Mouse (Mus musculus) frontal cortex, postnatal 10 days (tissue): ENCODE measurements around the gene Map1s.
A peak's percentile ranks its signal among the peaks of the same experiment; 100 is the strongest.
"Not testable (repeated sequence)": the region's sequence is repeated elsewhere in the genome, so short reads cannot be mapped to it uniquely, and the experiment has no call there.

ENCODE experiments used
- DNase-seq, 2 experiments: peaks; one replicate each; pipeline ENCODE4 v3.0.0; 2022; ENCODE audit warnings: low spot score in 2 of 2, mixed read lengths in 1 of 2

Gene Map1s

DNA sequence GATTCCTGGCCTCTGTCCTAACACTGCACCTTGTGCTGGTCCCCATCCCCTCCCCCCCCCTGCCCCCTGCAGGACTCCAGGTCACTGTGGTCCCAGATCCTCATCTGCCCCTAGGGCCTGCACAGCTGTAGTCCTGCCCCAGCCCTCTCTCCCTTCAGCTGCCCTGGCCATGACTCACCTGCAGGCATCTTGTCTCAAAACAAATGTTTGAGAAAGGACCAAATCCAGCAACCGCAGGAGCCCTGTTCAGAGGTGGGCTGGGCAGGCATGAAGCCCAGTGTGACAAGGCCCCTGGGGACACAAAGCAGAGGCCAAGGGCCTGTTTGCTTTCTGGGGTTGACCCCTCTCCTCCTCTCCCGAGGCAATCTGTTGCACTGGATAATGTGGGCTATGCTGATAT is 27.6 kb upstream of the Map1s start:
- DNase-seq: no peak

DNA sequence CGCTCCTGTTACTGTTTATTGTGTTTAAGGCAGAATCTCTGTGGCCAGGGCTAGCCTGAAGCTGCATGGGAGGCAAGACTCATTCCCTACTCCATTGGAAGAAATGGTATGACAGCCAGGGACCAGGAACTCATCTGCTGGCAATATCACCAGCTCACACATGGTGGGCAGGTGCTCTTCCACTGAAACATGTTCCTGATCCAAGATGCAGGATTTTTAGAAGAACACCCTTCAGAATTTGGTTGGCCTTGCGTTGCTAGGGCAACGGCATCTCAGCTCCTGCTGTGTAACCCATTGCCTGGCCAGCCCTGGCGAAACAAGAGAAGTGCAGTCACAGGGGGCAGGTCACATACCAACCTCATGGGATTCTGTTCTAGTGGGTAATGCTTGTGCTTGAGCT is 26.2 kb upstream of the Map1s start:
- no peak for DNase-seq

DNA sequence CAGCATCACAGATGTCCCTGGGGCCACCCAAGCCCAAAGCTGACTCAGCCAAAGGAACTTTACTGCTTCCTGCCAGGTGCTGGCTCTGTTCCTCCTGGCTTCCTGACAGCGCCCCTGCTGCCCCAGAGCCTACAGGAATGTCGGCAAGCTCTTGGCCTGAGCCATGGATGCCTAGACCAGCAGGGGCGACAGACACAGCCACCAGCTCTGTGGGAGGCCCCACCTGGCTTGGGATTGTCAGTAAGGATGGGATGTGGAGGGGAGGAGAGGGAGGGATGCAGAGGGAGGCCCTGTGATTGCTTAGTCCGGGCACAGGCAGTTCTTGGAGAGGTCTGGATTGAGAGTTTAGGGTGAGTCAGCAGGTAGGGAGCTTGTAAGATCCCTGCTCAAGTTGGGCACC is 25.6 kb upstream of the Map1s start:
- DNase-seq: peak in 1 of 2 experiments; percentile 22

DNA sequence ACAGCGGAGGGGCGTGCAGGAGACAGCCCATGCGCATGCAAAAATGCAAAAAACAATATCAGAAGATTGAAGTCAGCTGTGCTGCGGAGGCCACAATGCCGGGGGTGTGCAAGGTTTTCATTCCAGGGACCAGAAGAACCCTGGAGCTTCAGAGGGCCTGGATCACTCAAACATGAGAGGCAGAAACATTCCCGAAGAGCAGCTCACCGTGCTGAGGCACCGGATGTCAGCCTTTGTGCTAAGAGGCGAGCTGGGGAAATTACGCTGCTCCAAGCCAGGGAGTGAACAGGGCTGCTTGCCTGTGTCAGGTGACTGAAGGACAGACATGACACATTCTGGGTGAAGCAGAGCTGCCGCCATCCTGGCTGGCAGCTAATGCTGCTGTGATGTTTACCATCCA is 25.2 kb upstream of the Map1s start:
- DNase-seq: no peak

DNA sequence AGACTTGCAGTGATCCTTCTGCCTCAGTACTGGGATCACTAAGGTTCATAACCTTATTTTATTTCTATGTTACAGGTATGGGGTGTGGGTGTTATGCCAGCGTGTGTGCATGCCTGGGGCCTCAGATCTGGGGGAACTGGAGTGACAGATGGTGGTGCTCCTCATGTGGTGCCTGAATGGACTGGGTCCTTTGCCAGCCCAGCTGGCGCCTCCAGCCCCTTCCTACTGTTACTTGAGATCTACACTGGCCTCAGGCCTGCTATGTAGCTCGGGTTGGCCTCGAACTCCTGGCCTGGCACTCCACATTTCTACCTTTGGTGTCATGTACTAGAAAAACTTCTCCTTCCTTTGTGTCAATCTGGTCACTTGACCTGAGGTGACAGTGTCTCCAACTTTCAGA is 21.5 kb upstream of the Map1s start:
- DNase-seq: no peak

DNA sequence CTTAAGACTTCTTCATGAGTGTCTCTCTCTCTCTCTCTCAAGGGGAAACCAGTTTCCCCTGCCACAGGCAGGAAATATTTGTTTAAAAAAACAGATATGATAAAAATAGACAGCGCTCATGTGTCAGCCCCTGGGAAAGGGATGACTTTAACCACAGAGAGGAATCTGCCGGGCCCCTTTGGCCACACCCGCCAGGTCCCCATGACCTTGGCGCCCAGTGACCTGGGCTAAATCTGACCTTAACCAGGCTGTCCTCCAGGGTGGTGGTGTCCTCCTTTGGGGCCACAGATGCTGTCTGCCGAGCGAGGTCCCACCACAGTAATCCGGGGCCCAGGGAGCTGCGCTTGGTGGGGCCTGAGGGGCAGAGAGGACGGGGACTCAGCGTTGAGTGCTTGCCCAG is 21.0 kb upstream of the Map1s start:
- DNase-seq: no peak

DNA sequence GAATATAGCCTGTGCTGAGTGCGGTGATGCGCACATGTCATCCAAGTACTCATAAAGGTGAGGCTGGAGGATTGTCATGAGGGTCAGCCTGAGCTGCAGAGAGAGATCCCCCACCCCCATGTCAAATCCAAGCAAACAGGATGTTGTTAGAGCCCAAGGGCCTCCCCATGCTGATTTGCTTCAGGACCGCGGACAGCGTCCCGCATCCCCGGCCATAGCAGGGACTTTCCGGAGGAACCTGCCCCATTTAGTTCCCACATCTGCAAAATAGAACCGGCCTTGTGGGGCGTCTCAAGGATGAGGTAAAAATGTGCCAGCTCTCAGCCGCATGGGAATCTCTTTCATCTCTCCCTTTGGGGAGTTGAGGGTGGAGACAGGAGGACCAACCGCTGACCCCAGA is 20.1 kb upstream of the Map1s start:
- DNase-seq: no peak

DNA sequence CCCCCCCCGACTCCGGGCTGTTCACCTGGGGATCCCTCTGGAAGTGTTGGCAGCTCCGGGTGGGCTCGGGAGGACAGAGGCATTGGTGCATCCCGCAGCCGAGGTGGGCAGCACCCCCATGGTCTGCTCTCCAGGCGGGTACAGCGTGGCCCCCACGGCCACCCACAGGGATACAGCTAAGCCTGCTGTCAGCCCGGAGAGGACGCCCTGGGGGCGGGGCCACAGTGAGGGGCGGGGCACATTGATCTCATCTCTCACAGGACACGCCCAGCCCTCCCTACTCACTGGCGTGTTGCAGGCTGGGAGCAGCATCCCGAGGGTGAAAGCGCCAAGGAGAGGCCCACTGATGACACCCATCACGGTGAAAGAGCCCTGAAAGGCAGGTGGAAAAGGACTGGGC is 18.1 kb upstream of the Map1s start:
- DNase-seq: peak in 1 of 2 experiments; percentile 36

DNA sequence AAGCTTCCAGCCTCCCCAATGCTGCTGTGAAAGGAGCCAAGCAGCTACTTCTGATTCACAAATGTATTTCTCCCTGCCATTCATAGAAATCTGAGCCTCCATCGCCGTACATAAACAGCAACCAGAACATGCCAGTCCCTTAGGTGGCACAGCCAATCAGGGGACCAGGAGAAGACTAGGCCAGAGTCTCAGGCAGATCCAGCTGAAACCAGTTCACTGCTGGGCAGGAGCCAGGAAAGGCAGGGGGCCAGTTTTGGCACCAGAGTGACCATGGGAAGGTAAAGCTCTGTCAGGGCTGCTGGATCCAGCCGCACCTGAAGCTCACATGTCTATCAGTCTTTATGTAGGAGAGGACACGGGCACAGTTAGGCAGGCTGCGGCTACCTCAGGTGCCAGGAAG is 15.1 kb upstream of the Map1s start:
- no peak for DNase-seq

DNA sequence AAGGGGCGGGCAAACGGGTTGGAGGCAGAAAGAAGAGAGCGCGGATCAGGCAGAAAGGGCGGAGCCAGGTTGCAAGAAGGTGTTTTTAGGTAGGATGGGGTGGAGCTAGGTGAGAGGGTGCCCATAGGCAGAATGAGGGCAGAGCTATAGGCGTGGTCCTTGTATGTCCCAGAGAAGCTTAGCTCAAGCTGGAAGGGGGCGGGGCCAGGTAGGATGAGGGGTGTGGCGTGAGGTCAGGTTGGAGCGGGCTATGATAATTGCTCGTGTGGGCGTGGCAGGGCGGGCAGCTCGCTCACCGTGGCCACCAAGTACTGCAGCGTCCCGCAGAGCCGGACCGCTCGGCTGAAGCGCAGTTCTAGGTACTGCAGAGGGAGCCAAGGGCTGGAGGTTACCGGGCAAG is 14.4 kb upstream of the Map1s start:
- DNase-seq: no peak

DNA sequence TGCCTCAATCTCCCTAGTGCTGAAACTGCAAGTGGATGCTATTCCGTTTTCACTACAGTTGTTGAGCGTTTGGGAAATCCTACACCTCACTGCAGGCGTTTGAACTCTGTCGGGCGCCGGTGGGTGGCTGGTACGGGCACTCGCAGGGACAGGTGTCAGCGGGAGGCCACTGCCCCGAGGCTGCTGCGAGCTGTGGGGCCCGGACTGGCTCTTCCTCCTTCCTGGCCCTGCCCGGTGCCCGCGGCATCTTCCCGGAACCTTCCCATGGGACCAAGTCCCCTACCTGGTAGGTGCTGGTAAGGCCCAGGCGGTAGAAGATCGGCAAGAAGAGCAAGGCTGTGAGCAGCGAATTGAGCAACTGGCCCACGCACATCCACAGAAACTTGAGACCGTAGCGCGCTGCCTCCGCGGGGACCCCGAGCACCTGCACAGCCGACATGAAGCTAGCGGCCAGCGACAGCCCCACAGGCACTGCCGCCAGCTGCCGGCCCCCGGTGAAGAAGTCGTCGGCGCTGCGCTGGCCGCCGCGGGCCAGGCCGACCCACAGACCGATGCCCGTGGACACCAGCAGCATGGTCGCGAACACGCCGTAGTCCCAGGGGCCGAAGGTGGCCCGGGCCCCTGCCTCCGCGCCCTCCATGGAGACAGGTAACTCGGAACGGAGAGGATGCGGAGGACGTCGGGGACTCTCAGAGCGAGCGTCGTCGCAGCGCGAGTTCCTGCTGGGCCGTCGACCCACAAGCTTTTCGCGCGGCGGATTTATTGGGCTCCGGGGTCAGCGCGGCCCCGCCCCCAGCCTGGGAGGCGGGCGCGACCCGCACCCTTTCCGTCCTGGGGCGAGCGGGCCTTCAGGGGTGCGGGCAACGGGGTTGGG is 13.5 kb upstream of the Map1s start, which contains the start of gene Slc5a5:
Gene Slc5a5 (minus strand): TSS at position 736 of the 874 bp plus-strand sequence.
- no peak for DNase-seq

DNA sequence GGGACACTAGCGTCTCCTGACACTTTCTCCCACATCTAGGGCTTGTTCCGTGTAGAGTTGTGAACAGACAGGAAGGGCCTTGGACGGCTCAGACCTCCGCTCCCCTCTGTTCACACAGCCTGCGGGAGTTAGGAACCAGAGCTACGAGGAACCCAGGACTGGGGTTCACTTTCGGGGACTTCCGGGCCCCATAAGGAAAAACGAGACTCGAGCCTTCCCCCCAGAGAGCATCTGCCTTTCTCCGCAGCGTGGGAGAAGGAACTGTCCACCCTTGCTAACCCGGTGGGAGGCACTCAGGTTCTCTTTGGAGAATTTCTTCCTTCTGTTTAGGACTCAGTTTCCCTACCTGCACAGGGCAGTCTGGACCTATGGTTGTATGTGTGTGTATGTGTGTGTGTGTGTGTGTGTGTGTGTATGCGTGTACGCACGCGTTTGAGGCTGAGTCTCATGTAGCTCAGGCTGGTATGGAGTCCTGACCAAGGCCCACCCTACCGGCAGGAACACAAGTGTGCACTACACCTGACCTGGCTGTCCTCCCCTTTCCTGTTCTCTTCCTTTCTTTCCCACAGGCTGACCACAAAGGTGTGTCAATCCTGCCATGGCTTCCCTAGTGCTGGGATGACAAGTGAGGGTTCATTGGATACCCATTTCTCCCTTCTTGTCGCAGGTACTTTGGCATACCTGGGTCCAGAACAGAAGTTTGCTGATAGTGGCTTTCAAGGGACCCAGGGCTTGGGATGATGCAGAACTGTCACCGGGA is 12.7 kb upstream of the Map1s start:
- DNase-seq: no peak

DNA sequence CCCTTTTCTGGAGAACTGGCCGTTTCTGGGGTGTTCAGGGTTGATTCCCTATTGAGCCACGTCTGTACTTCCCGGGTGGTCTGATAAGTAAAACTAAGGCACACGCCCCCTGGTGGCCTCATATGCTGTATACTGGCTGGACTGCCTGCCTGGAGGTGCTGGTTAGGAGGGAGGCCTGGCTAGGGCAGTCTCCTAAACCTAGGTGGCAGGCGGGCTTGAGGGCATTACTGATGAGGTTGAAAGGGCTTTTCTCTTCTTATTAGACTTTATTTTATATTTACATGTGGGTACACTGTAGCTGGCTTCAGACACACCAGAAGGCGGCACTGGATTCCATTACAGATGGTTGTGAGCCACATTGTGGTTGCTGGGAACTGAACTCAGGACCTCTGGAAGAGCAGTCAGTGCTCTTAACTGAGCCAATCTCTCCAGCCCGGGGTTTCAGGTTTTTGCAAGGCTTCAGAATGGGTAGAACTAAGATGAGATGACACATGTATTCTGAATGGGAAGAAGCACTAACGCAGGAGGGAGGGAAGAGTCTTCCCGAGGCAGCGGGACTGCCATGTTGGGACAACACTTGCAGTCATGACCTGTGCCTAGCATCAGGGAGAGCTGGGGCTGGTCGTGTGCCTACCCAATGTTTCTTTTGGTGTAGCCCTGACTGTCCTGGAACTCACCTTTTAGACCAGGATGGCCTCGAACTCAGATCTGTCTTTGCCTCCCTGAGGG is 11.9 kb upstream of the Map1s start:
- DNase-seq: peak in 1 of 2 experiments; percentile 68

DNA sequence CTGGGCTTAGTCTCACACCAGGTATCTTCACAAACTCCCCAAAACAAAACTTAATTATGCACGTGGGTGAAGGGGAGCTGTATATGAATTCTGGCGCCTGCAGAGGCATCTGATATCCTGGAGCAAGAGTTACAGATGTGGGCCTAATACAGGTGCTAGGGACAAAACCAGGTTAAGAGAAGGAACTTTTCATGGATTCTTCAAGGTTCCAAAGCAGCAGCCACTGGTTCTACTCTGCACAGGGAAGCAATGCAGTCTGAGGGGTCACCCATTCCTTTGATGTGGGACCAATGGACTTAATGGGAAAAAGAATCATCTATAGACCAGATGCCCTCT is 11.4 kb upstream of the Map1s start:
- DNase-seq: no peak

DNA sequence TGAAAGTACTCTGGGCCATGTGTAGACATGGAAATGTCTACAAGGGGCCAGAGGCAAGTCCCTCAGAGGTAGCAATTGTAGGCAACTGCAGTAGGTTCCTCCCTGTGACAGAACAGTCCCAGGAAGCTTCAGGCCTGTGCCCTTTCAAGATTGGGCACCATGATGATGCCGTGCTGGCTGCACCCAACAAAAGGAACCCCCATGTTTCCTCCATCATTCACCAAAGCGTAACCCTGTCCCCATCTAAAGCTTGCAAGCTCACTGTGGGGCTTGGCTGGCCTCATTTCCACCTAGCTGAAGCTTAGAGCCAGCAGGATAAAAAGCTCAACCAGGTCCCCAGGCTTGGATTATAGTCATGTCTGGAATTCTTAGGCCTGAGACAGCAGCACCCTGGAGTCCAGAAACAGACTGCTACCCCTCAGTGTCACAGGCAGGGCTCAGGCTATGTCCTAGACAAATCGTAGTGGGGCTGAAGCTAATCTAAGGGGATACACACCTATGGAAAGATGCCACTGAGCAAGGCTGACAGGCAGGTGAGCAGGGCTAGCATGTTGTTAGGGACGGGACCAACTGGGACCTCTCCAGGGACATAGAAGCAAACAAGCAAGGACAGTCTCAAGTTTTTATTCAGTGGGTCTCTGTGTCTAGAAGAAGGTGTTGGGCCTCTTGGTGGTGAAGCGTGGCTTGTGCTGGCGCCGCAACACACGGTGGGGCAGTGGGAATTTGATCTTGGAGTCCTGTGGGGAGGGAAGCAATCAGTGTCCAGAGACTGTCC is 10.8 kb upstream of the Map1s start:
- DNase-seq: no peak

DNA sequence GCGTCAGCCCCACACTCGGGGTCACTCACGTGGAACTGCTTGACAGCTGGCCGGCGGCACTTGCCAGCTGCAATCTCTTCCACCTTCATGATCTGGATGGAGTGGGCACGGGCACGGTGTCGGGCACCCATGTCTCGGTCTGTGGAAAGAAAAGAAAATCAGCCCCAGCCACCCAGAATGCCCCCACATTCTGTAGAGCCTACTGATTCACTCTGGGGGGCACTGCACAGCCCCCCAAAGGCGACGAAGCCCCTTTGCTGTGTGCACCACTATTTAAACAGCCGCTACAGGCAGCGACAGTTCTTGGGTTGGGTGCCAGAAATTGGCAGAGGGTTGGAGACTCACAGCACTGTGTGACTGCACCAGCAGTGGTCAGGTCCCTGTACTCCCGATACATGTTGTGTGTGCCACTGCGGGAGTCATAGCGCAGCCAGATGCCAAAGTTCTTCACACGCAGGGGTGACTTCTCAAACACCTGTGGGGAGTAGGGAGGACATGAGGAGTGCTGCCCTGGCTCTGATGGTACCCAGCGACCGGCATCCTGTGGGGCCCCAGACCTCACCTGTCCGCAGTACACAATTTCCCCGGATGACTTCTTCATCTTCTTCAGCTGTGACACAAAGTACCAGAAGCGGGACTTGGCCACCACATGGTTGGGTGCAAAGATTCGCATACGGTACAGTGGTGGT is 10.0 kb upstream of the Map1s start:
- DNase-seq: not testable (repeated sequence)

DNA sequence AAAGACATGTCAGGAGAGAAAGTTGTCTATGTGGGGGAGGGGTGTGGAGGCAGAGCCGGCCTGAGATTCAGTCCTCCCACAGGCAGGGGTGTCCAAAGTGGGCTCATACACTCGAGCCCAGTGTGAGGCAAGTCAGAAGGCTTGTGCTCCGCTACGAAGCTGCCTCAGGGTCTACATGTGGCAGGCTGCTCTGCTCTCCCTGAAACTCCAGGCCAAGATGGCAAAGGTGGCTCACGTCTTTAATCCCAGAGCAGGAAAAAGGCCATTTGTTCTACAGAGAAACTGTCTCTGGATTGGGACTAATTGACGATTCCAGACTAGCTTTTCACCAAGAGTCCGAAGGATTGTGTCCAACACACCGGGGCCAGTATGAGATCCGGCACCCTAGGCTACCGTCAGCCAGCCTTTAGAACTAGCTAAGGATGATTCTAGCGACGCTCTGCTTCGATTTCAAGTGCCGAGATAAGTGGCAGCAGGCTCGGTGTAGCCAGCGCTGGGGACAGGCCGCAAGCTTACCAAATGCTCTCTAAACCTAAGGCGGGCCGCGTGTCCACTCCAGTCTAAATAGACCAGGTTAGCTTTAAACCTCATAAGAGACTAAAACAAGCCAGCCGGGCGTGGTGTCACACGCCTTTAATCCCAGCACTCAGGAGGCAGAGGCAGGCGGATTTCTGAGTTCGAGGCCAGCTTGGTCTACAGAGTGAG is 9.3 kb upstream of the Map1s start:
- no peak for DNase-seq

DNA sequence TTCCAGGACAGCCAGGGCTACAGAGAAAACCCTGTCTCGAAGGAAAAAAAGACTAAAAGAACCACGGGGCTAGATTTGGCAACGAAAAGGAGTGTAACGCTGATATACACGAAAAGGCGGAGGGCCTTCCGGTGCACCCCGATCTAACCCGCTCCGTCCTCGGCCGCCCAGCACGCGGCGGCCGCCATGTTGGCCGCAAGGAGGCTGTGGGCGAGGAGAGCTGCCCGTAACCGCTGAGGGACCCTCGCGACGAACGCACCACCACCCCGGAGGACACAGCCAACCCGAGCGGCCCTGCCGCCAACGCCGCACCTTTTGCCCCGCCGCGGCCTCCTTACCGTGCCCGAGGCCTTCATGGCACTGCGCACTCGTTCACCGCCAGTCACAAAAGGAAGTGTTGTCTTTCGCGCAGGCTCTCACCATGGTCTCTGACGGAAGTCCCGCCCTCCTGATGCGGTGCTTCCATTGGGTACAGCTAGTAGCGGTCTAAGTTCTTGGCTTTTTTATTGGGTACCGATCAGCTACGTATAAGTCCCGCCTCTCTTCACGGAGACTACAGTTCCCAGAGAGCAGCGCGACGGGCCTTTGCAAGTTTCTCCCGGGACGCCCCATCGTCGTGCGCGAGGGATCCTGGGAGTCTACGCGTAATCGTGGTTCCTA is 8.6 kb upstream of the Map1s start, which contains the start of gene Rpl18a:
Gene Rpl18a (minus strand): TSS at position 392 of the 660 bp plus-strand sequence.
- peak; percentile 94 to 96 for DNase-seq

DNA sequence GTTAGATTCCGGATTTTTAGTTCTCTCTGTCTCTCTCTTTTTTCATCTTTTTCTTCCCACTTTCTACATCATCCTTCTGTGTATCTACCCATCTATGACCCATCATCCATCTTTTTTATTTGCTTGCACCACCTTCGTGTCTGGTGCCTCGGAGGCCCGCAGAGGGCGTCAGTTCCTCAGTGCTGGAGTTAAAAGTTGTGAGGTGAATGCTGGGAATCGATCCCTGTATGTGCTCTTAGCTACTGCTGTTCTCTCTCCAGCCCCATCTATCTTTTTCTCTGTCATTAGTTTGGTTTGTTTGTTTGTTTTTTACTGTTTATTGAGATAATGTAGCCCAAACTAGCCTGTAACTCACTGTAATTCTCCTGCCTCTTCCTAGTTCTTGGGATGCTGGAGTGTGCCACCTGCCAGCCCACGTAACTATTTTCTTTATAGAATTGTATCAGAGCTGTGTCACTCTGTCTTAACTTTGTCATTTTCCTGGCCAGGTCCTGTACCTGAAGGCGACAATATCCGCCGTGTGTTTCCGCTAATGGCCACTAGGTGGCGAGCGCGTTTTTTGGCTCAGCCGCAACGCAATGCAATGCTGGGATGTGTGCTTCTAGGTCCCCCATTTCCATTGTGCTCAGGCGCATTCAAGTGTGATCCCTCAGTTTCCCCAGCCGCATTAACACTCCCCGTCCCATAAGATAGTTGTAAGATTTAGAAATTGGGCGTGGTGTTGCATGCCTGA is 7.9 kb upstream of the Map1s start:
- peak in 1 of 2 experiments; percentile 83 for DNase-seq
